Mouse (Mus musculus): ENCODE measurements around the gene Tpo.

Tpo gene

DNA sequence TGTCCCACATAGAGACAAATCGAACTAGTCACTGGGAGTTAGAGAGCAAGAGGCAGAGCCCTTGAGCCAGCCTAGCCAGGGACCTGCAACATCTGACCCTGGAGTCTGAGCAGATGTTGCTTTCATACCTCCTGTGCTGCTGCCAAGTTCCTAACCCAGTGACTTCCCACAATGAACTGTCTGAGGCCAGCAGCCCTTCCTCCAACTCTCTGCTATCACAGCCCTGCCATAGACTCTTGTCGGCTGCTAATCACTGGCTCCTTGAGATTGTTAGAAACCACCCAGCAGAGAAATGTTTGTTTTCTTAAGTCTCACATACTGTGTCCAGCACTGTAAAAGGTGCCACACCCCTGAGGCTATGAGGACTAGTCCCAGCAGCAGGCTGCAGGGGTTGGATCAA is 56.1 kb downstream of the Tpo start:
- no peak for DNase-seq (ENCODE audit: low spot score)

DNA sequence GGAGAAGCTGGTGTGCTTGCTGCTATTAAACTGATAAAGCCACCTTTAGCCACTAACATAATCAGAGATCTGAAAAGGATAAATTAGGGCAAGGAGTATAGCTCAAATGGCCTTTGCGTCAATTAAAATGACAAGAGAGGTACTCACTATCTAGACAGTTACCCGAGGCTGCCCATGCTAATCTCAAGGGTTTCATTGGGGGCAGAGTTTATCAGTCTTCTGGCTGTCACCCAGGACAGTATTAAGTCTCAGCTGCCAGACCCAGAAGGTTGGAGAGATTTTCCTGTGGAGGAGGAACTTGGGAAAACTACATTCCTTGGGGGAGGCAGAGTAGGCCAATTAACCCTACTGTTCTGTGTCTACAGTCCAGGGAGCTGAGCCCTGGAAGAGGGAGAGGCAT is 63.1 kb downstream of the Tpo start:
- DNase-seq (ENCODE audit: low spot score), result no peak

DNA sequence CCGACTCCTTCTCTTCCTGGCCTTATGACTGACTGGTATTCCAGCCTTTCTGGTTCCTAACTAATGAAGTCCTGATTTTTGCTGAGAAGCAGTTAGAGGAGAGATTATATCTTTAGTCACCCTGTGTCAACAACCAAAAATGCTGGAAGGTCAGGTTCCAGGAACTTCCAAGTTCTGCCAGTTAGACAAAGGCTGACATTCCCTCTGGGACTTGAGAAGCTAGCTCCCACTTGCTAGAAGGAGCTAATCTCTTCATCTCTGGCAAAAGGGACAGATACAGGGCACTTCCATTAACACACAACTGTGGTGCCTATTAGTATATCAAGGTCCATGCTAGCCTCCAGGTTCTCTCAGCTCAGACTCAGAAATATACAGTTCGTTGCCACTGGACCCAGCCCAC is 64.6 kb downstream of the Tpo start:
- no peak for DNase-seq (ENCODE audit: low spot score)

DNA sequence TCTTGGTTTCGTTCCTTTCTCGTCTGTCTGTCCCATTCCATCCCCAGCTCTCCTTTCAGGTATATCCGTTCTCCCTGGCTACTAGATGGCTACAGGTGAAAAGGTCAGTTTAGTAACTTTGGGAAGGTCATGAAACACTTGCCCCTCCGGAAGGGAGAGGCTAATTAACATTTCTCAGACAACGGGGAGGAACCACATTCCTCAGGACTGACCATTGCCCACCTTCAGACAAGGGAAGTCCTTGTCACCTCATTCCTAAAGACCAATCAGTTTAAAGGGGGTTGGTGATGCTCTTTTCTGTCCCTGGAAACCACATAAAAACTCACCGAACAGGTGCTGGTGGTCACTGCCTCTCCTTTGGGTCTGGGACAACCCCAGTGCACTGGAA is 70.3 kb downstream of the Tpo start:
- DNase-seq (ENCODE audit: low spot score), result no peak

DNA sequence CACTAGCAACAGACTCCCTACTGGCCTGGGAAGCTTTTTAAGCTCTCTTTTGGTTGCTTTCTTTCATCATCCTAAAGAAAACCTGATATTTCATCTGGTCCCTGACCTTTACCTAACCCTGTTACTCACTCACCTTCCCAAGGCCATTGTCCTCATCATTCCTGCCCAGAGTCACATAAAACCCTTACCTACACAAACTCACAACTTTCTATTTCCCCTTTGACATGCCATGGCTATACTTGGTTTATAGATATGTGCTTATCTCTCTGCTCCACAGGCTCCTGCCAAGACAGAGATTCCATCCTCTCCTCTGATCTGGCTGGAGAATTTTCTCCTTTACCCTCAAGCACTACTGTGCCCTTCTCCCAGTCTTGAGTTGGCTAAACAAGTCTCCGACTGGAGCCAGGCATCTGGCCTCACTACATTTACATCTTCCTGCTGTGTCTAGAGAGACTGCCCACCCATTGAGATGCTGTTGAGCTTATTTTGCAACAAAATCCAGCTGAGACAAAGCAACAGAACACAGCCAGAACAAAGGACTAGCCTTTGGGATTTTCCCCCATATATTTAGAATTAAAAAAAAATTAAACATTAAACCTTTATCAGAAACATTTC is 70.8 kb downstream of the Tpo start:
- no peak for DNase-seq (ENCODE audit: low spot score)

DNA sequence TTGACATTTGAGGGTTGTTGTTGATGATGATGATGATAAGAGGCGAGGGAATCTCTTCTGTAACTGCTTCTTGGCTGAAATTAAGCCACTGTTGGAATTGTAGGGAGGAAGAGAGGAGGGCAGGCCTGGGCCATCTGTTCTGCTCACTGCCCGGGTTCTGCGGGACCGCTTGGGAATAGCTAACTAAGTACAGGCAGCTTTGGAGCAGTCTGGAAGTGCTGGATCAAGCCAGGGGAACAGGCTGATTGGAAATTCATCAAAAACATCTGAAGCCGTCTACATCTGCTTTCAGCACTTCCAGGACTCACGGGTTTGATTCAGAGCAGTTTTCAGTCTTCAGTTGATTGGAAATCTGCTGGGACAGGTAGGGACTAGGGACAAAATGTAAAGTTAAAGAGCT is 74.4 kb downstream of the Tpo start:
- no peak for DNase-seq (ENCODE audit: low spot score)

DNA sequence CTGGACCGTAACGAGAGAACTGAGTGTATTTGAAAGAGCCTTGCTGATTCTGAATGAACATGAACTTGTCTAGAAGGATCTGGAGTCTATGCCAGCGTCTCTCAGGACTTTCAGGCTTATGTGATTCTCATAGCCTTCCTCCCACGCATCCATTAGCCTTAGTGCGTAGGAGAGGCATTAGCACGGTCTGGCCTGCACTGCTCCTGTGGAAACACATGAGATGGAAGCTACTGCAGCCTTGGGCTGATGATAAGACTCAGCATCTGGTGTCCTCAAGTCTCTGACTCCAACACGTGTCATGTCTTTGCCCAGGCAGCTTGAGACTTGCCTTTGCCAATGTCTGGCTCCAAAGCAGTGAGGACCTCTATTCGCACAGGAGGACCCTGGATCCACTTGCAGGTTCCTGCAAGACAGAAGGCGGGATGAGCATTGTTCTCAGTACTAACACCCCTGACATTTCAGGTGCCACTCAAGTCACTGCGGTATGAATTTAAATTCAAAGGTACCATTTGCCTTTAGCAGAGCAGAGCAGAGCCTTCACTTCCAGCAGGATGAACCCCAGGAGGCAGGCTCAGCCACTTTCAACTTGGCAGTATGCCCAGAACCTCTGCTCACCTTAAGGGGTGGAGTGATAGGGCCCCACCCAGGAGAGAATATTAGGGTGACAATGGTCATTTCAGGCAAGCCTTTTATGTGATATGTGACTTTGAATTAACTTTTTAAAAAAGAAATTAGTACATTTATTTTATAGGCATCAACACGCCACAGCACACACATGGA is 77.5 kb downstream of the Tpo start:
- no peak for DNase-seq (ENCODE audit: low spot score)

DNA sequence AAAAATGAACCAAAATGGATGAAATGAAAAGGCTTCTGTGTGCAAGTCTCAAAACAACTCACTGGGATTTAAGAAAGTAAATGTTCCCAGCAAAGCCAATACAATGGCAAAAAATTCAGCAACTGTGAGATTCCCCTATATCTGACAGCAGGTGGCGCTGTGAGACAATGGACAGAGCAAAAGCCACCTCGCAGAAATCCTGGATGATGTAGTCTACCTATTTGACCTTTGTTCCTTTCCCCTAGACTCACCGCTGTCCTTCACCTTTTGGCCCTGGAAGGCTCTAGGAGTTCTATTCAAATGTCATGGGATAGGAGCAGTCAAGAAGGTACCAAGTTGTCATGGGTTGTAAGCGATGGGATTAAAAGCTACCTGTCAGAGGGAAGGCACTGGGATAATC is 82.2 kb downstream of the Tpo start:
- DNase-seq (ENCODE audit: low spot score), result peak; percentile 46

DNA sequence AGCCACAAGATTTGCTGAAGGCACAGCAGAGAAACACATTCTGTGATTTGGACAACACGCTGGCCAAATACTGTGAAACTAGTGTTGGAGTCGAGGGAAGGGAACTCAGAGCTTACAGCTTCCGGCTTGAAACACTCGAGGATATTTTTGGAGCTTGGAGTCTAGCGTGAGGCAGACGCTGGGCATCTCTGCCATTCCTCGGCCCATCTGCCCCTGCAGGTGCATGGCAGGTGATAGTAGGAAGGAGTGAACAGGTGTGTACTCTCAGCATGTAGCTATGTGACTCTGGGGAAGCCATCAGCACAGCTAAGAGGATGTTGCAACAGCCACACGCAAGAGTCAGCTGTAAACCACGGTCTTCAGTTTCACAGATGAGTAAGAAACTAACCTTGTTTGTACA is 82.6 kb downstream of the Tpo start:
- no peak for DNase-seq (ENCODE audit: low spot score)

DNA sequence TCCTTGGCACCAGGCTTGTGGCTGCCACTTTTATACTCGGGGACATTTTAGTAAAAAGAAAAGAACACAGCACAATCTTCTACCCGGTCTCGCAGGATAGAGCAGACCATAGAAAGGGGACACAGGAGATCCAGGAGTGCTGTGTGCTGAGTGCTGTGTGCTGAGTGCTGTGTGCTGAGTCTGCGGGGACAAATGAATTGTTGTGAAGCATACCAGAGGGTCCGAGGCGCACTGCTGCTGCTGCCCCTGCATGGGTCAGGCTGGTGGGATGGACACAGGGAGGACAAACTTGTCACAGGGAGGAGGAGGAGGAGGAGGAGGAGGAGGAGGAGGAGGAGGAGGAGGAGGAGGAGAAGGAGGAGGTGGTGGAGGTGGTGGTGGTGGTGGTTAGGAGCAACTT is 83.6 kb downstream of the Tpo start:
- DNase-seq (ENCODE audit: low spot score), result no peak

DNA sequence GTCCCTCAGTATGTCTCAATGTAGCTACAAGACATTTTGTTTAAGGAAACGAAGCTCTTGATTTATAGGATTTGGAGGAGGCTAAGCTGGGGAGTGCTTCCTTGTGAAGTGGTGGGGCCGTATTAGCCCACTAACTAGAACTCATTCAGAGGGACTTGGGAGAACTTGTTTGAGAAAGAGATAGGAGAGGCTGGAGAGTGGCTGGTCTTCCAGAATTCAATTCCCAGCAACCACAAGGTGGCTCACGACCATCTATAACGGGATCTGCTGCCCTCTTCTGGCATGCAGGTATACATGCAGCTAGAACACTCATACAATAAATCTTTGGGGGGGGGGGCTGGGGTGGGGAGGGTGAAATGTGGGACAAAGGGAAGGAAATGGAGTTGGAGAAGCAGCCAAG is 92.3 kb downstream of the Tpo start:
- peak; percentile 39 for DNase-seq (ENCODE audit: low spot score)

DNA sequence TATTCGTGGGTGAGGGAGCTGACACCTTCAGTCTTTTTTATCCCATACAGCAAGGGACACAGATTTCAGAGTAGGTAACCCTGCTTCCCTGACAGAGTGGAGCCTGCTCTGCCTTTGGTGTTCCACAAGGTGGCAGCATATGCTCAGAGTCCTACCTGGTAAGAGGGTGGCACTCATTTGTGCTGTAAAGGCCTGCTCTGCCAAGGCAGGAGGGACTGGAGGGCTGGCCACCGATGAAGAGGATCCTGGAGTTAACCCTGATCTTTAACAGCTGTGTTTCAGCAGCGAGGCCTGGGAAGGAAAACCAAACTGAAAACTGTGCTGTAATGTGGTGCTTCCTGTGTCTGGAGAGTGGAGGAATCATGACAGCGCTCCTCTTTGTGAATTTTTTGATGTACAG is 92.9 kb downstream of the Tpo start:
- DNase-seq (ENCODE audit: low spot score), result peak; percentile 51

DNA sequence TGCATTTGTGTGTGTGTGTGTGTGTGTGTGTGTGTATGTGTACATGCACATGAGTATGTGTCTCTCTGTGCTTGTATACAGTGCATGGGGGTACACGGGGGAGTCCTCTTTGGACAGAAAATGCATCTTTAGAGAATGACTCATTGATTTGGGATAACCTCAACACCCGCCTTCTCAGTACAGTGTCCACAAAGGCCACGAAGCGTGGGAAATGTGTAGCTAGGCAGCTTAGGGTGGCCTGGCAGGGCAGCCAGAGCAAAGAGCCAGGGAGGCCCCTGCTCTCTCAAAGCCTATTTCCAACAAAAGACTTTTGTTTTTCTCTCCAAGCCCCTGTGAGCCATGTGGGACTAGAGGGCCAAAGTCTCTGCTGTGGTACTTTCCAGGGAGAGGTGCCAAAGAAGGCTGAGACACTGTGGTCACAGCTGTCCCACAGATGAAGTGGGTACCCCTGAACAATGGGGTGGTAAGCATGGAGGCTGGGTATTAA is 95.8 kb downstream of the Tpo start:
- DNase-seq (ENCODE audit: low spot score), result no peak

DNA sequence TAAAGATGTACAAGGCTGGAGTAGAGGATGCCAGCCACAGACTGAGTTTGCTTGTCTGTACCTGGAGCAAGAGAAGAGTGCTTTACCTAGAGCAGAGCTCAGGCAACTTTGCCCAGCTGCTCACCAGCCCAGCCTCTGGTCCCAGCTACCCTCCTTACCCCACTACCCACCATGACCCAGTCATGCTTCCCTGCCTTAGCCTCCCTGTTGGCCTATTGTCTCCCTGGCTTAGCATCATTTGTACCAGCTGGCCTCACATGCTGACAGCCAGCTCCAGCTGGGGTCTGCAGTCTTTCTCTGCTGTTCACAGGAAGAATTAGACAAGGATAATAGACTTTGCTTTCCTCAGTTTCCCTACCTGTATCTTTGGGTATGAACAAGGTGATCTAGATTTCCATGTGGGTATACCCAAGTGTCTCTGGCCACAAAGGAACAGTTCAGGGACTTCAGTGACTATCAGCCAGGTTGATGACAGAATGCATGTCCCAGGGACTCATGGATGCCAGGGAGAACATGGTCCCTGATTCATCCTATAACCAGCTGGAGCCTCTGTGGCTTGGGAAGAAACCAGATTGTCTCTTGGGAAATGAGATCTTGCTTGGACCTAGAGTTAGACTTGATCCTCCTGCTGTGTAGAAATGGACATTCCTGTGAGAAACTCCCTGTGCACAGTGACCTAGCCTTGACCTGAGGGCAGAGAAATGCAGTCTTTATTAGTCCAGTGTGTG is 96.4 kb downstream of the Tpo start:
- DNase-seq (ENCODE audit: low spot score), result no peak

DNA sequence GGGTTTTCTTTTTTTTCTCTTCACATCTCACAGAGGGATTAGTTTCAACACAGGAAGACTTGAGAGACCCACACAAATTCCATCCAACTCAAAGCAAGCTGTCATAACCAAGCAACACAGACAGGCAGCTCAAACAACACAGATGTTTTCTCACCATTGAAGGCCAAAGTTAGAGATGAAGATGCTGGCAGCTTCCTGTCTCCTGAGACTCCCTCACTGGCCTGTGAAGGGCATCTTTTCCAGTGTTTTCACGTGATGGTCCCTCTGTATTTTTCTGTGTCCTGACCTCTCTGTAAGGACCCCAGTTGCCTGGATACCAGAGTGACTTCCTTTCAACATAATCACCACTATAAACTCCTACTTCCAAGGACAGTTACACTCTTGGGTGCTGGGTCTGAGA is 97.0 kb downstream of the Tpo start:
- no peak for DNase-seq (ENCODE audit: low spot score)

DNA sequence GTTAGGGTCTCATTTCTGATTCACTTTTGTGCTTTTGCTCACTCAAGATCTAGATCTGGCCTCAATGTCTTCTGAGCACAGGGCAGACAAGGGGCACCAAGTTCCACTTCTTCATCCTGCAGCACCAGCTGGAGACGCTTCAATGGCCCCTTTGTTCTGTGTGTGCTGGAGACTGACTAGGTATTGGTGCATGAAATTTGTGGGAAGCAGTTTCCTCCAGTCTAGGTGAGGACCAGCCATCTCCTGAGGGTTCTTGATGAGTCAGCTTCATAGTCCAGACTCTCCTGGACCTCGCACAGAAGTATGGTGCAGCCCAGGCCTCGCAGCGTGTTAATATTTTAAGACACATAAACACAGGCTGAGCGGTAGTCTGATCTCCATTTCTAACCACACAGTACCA is 97.7 kb downstream of the Tpo start:
- DNase-seq (ENCODE audit: low spot score), result no peak

DNA sequence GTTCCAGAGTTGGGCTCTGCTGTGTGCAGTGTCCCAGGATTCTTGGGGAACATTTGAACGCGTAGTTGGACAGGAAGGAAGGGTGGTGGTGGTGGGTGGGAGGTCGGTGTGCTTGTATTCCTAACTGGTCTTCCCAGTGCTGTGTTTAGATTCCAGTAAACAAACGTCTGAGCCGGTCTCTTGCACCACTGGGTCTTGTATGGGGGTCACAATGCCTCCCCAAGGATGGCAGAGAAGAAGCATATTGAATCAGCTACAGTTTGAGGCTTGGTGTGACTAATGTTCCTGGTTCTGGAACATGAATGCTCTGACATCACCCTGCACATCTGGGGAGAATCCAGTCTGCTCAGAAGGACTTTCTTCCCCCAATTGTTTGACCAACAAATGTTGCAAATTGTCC is 101.9 kb downstream of the Tpo start:
- DNase-seq (ENCODE audit: low spot score), result no peak

DNA sequence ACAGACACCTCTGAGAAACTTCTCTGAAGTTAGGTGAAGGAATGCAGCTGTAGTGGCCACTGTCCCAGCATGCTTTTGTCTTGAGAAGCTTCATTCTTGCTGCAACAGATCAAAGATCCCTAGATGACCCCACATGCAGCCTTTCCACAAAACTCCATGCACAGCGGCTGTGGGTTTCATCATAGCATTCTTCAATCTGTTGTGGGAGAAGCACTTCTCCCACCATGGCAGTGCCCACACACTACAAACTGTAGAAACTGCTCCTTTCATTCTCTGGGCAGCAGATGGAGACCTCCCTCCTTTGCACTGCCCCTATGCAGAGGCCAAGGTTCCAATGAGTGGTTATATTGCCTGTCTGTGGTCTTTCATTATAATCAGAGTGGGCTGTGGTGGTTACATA is 103.3 kb downstream of the Tpo start:
- DNase-seq (ENCODE audit: low spot score), result no peak

DNA sequence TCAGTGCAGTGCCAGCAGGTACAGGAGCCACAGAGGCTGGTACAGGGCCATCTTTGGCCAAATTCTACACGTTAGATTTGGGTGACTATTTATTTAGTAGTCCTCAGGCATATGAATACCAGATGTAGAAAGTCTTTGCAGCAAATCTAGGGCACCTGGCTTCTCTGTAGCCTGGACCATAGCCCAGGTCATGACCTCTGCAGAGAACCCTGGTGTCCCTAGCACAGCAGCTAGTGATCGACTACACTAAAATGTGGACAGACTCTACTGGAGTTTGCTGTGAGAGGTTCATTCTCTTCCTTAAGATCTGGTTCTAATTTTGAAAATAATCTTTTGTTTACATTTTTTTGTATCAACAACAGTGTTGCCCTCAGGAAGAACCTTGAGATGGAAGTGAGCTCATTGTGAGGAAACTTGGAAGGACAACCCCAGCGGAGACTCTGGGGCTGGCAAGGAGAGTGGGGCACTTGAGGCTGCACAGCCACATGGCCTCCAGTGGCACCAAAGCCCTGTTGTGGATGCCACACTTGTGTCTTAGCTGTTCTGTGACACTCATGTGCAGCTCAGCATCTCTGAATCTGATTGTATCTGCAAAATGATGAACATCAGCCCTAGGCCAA is 104.6 kb downstream of the Tpo start:
- DNase-seq (ENCODE audit: low spot score), result no peak

DNA sequence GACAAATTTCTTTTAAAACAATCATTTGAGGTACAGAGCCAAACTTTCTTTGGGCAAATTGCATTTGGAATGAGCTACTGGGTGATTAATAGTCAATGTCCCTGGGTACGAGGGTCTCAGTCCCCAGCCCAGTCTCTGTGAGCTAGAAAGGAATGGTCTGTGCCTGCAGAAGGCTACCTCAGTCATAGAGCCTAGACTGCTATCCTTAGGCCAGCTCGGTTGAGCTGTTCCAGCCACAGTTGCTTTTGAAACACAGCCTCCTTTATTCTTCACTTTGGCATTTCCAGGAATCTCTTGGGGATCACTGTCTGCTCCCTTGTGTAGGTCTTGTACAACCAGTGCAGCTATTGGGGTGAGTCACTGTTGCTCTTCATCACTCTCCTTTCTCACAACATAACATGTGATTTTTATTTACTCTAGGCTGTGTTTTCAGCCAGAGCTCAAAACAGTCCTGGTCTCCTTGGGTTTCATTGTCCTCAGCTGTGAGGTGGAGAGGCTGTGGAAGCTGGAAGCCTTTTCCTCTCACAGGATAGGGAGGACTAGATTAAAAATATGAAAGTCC is 108.1 kb downstream of the Tpo start:
- no peak for DNase-seq (ENCODE audit: low spot score)

DNA sequence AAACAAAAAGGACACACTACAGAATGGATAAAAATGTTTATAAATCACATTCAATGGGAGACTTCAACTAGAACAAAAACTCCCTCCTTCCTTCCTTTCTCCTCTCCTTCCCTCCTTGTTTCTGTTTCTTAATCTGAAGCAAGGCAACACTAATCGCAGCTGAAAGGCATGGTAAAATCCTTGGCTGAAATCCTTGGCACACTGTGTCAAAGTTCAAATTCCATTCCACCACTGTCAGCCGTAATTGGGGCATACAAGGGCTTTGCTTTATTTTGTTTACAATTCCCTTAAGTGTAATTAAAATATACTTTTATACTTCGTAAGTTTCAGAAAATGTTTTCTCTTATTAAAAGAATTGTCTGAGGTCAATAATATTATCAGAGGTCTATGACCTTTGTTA is 108.9 kb downstream of the Tpo start:
- no peak for DNase-seq (ENCODE audit: low spot score)

DNA sequence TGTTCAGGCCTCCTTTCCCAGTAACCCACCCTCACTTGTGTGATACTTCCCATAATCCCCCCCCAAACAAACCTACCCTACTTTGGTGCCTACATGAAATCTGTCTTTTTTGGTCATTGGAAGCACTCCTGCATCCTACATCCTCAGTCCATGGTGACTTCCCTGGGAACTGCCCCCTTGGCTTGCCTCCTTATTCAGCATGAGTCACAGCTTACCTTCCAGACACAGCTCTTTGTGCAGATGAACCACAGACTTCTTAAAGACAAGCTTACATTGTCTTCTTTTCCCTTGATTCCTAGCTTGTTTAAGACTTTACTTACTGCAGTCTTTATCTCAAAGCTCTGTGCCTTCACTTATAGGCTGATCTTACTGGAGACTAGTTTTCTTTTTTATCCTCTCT is 112.0 kb downstream of the Tpo start:
- no peak for DNase-seq (ENCODE audit: low spot score)

DNA sequence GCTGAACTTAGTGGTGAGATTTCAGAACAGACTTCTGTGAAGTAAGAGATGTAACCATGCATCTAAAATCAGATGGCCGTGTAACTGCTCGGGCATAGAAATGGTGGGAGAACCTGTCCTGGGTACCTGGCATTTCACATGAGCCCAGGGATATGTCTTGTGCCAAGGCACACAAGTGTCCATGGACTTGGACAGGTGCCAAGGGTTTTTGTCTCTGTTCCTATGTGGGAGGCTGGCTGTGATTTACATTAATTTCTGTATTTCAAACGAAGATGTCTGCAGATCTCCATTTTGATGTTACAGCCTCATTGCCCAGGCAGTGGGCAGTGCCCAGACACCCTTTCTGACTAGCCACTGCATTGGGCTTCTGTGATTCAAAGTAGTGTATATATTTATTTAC is 115.3 kb downstream of the Tpo start:
- no peak for DNase-seq (ENCODE audit: low spot score)

Measured in urinary bladder, postnatal 14 days (tissue).